In the genomic region with DNA sequence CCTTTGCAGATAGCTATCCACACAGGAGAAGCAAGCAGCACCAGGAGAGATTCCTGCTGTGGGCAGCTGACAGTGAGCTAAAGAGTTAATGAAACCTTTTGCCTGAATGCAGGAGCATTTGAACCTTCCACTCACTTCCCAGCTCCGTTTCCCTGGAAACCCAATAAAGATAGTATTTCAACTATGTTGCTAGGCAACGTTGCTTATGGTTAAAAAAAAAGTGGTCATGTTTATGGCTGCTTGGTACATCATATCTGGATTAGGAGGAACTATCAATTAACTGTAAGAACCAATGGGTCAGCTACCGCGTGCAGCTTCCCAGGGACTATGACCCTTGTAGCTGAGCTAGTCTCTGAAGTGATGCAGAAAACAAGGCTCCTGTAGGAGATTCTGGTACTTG, we compare ENCODE assay signal across 15 mouse cellular contexts. TPM values are rescaled to one million over a fixed set of nuclear protein-coding genes. Genes with fewer than 3 reads are reported as not detected.
DNase-seq lines count a peak whose midpoint lies in the region; ATAC-seq and TF ChIP-seq lines count a peak whose summit lies in the region.
"Had no signal": no experiment of that assay in that cellular context is flagged by ENCODE, and none has a peak within 500 bp of the region (broad histone marks: within the 10 kb centered on the region; RNA-seq: fewer than 3 reads in every experiment).

No protein-coding gene starts in this region.

- DNase-seq in embryo, embryonic 11 days = peak; percentile 22
- no peak for DNase-seq in embryo, embryonic 9.5 days (ENCODE audit: extremely low spot score)
- DNase-seq in left cerebral cortex, postnatal 14 days (ENCODE audit: low spot score in 2 of 2) = peak; percentile 17 to 47
- DNase-seq in left cerebral cortex, adult 18-20 months (ENCODE audit: low spot score in 2 of 2) = no peak
- DNase-seq in forebrain, postnatal 0 days = peak; percentile 75
- DNase-seq in midbrain, embryonic 14.5 days = peak; percentile 77
- DNase-seq in cerebellum, adult 9-11 months = no peak
- DNase-seq: kidney, adult 2 months; lung, adult 2 months; thymus, adult 2 months had no signal

- intact Hi-C loops in left cerebral cortex, postnatal 14 days (cut with DNase I) = no loop called here

- H3K36me3 ChIP-seq in forebrain, postnatal 0 days (ENCODE audit: insufficient read depth) = no peaks in the 10 kb centered on the region
- no peaks in the 10 kb centered on the region for H3K36me3 ChIP-seq in midbrain, embryonic 14.5 days (ENCODE audit: control insufficient read depth, insufficient read depth, low read length)
- no peaks in the 10 kb centered on the region for H3K36me3 ChIP-seq in kidney, embryonic 15.5 days
- H3K36me3 ChIP-seq: heart, embryonic 13.5 days had no signal

- H3K27me3 ChIP-seq in forebrain, postnatal 0 days (ENCODE audit: insufficient read depth, low read length) = no peaks in the 10 kb centered on the region
- H3K27me3 ChIP-seq in midbrain, embryonic 14.5 days (ENCODE audit: control insufficient read depth, insufficient read depth, low read length) = no peaks in the 10 kb centered on the region
- H3K27me3 ChIP-seq in kidney, embryonic 15.5 days = peaks cover 3% of the 10 kb centered on the region; the same call in 1 of the 2 replicates

- H3K9me3 ChIP-seq in forebrain, postnatal 0 days (ENCODE audit: low read length) = no peaks in the 10 kb centered on the region
- H3K9me3 ChIP-seq in midbrain, embryonic 14.5 days (ENCODE audit: control insufficient read depth, low read length) = no peaks in the 10 kb centered on the region
- H3K9me3 ChIP-seq in kidney, embryonic 15.5 days (replicated peaks) = no peaks in the 10 kb centered on the region
- H3K9me3 ChIP-seq: heart, embryonic 13.5 days; megakaryocyte, embryonic 14.5 days had no signal

- TF ChIP-seq CTCF in forebrain, postnatal 0 days (IDR thresholded peaks at IDR 0.05; ENCODE audit: low read depth) = no peak

- H3K4me1 ChIP-seq in forebrain, postnatal 0 days (ENCODE audit: insufficient read depth) = peaks cover 36% of the 10 kb centered on the region
- H3K4me1 ChIP-seq in midbrain, embryonic 14.5 days (ENCODE audit: control insufficient read depth, insufficient read depth, low read length) = peaks cover 27% of the 10 kb centered on the region
- H3K4me1 ChIP-seq in kidney, embryonic 15.5 days = peaks cover 19% of the 10 kb centered on the region

- H3K9ac ChIP-seq in forebrain, postnatal 0 days = no peak overlapping the region
- no peak overlapping the region for H3K9ac ChIP-seq in midbrain, embryonic 14.5 days (replicated peaks; ENCODE audit: low read length)
- no peak overlapping the region for H3K9ac ChIP-seq in kidney, embryonic 15.5 days
- H3K9ac ChIP-seq: heart, embryonic 13.5 days had no signal

- 29% methylated on average over 4 of the region's 4 CpGs for WGBS in forebrain, postnatal 0 days
- WGBS in midbrain, embryonic 14.5 days = 36% methylated on average over 4 of the region's 4 CpGs
- whole genome bisulfite sequencing in kidney, embryonic 15.5 days = 28% methylated on average over 4 of the region's 4 CpGs

- peak overlapping the region; percentile 82 for H3K27ac ChIP-seq in forebrain, postnatal 0 days (ENCODE audit: low read depth, low read length)
- peak overlapping the region; percentile 70 for H3K27ac ChIP-seq in midbrain, embryonic 14.5 days (replicated peaks; ENCODE audit: low read depth, low read length)
- H3K27ac ChIP-seq in kidney, embryonic 15.5 days = no peak overlapping the region
- H3K27ac ChIP-seq: heart, embryonic 13.5 days had no signal

- peak; percentile 48; the same call in 1 of the 2 replicates for ATAC-seq in forebrain, postnatal 0 days
- ATAC-seq in midbrain, embryonic 14.5 days (ENCODE audit: low FRiP score, low TSS enrichment) = no peak
- no peak for ATAC-seq in kidney, embryonic 15.5 days (replicated peaks; ENCODE audit: low FRiP score)

- no peak overlapping the region for H3K4me3 ChIP-seq in forebrain, postnatal 0 days (ENCODE audit: low read depth, low read length)
- H3K4me3 ChIP-seq in midbrain, embryonic 14.5 days (replicated peaks; ENCODE audit: low read depth, low read length) = no peak overlapping the region
- no peak overlapping the region for H3K4me3 ChIP-seq in kidney, embryonic 15.5 days (replicated peaks)
- H3K4me3 ChIP-seq: heart, embryonic 13.5 days; megakaryocyte, embryonic 14.5 days had no signal

- H3K4me2 ChIP-seq in forebrain, postnatal 0 days (ENCODE audit: low read depth) = no peak overlapping the region
- peak overlapping the region; percentile 29; the same call in 1 of the 2 replicates for H3K4me2 ChIP-seq in midbrain, embryonic 14.5 days (ENCODE audit: low read length)
- no peak overlapping the region for H3K4me2 ChIP-seq in kidney, embryonic 15.5 days
- H3K4me2 ChIP-seq: heart, embryonic 13.5 days had no signal

RNA-seq across cellular contexts. Expression of a gene that starts 22.1 kb away (rescaled TPM):
- total RNA-seq in left cerebral cortex, postnatal 14 days (2021) = 10 to 100 TPM; 41.2 to 43.7 TPM
- 10 to 100 TPM; 45.7 to 45.9 TPM for total RNA-seq in left cerebral cortex, adult 18-20 months (2021)
- total RNA-seq in forebrain, postnatal 0 days (2014; rRNA removed) = 108 and 114 TPM in 2 replicates
- polyA plus RNA-seq in forebrain, postnatal 0 days (2015; fragmentation: Nextera tagmentation; extraction: Ambion mirVana) = 78.2 and 89.1 TPM in 2 replicates
- 104 and 121 TPM in 2 replicates for polyA plus RNA-seq in midbrain, embryonic 14.5 days (2014; fragmentation: Nextera tagmentation; extraction: Ambion mirVana)
- 98.1 and 104 TPM in 2 replicates for polyA plus RNA-seq in kidney, embryonic 15.5 days (2015; fragmentation: Nextera tagmentation; extraction: Ambion mirVana)

RNA-seq across cellular contexts. Expression of a gene that starts 29.9 kb away (rescaled TPM):
- 1 to 10 TPM; 2.1 to 2.2 TPM for total RNA-seq in left cerebral cortex, postnatal 14 days (2021)
- 1 to 10 TPM; 4.2 to 5.4 TPM for total RNA-seq in left cerebral cortex, adult 18-20 months (2021)
- 0.95 and 1.5 TPM in 2 replicates for total RNA-seq in forebrain, postnatal 0 days (2014; rRNA removed)
- 0.30 and 0.71 TPM in 2 replicates for polyA plus RNA-seq in forebrain, postnatal 0 days (2015; fragmentation: Nextera tagmentation; extraction: Ambion mirVana)
- 0.26 and 0.43 TPM in 2 replicates for polyA plus RNA-seq in midbrain, embryonic 14.5 days (2014; fragmentation: Nextera tagmentation; extraction: Ambion mirVana)
- 0.52 and 0.57 TPM in 2 replicates for polyA plus RNA-seq in kidney, embryonic 15.5 days (2015; fragmentation: Nextera tagmentation; extraction: Ambion mirVana)

RNA-seq across cellular contexts. Expression of a gene that starts 32.9 kb away (rescaled TPM):
- not detected for total RNA-seq in left cerebral cortex, postnatal 14 days (2021)
- total RNA-seq in left cerebral cortex, adult 18-20 months (2021) = not detected
- not detected in 2 replicates for total RNA-seq in forebrain, postnatal 0 days (2014; rRNA removed)
- polyA plus RNA-seq in forebrain, postnatal 0 days (2015; fragmentation: Nextera tagmentation; extraction: Ambion mirVana) = not detected in 2 replicates
- polyA plus RNA-seq in midbrain, embryonic 14.5 days (2014; fragmentation: Nextera tagmentation; extraction: Ambion mirVana) = not detected in 2 replicates
- 5.3 and 5.7 TPM in 2 replicates for polyA plus RNA-seq in kidney, embryonic 15.5 days (2015; fragmentation: Nextera tagmentation; extraction: Ambion mirVana)
- total RNA-seq: layer of hippocampus, postnatal 14 days had no signal
- polyA plus RNA-seq: frontal cortex, adult 2 months had no signal

RNA-seq across cellular contexts. Expression of a gene that starts 49.9 kb away (rescaled TPM):
- 1 to 10 TPM; 6.3 to 6.5 TPM for total RNA-seq in left cerebral cortex, postnatal 14 days (2021)
- 1 to 10 TPM; 6.2 to 6.7 TPM for total RNA-seq in left cerebral cortex, adult 18-20 months (2021)
- 13.2 and 13.6 TPM in 2 replicates for total RNA-seq in forebrain, postnatal 0 days (2014; rRNA removed)
- 9.2 and 9.9 TPM in 2 replicates for polyA plus RNA-seq in forebrain, postnatal 0 days (2015; fragmentation: Nextera tagmentation; extraction: Ambion mirVana)
- polyA plus RNA-seq in midbrain, embryonic 14.5 days (2014; fragmentation: Nextera tagmentation; extraction: Ambion mirVana) = 7.8 and 8.8 TPM in 2 replicates
- 13.4 and 14.8 TPM in 2 replicates for polyA plus RNA-seq in kidney, embryonic 15.5 days (2015; fragmentation: Nextera tagmentation; extraction: Ambion mirVana)

Comparison
In these comparisons a context has a peak if more than half of its experiments do, and no peak if none do; other contexts are left out.
1. DNase-seq: peak in embryo, embryonic 11 days (single experiment), left cerebral cortex, postnatal 14 days (2 of 2), forebrain, postnatal 0 days (single experiment) and midbrain, embryonic 14.5 days (single experiment); none in embryo, embryonic 9.5 days (single experiment), left cerebral cortex, adult 18-20 months (0 of 2) and cerebellum, adult 9-11 months (single experiment).